Mouse (Mus musculus) spleen, adult 12 weeks (tissue): ENCODE data around the gene Tmem186.

Experiments
- DNase-seq: peaks from one replicate; pipeline ENCODE4 v3.0.0; 2022; ENCODE audit warnings: low spot score

The Tmem186 gene

GRCm38 (mm10) chr16:8612214-8613005 is 25.1 kb downstream of the Tmem186 start:
- peak; percentile 69 for DNase-seq

GRCm38 (mm10) chr16:8610397-8610796 is 27.1 kb downstream of the Tmem186 start:
- no peak for DNase-seq

GRCm38 (mm10) chr16:8603789-8604188 is 33.7 kb downstream of the Tmem186 start:
- no peak for DNase-seq

GRCm38 (mm10) chr16:8597516-8597915 is 40.0 kb downstream of the Tmem186 start:
- no peak for DNase-seq

GRCm38 (mm10) chr16:8596336-8596735 is 41.2 kb downstream of the Tmem186 start:
- DNase-seq: no peak

- no peak for DNase-seq
Measured at GRCm38 (mm10) chr16:8595411-8595810, 42.1 kb downstream of the Tmem186 start.

GRCm38 (mm10) chr16:8585056-8585455 is 52.5 kb downstream of the Tmem186 start:
- no peak for DNase-seq

GRCm38 (mm10) chr16:8584248-8584647 is 53.3 kb downstream of the Tmem186 start:
- DNase-seq: no peak
